ENCODE assay signal across 9 mouse cellular contexts in genomic region chr1:186183204-186183651, GRCm38 (mm10).
A peak's percentile ranks its signal among the peaks of the same experiment; 100 is the strongest.
DNase-seq lines count a peak whose midpoint lies in the region; ATAC-seq and TF ChIP-seq lines count a peak whose summit lies in the region.
"Had no signal": no experiment of that assay in that cellular context is flagged by ENCODE, and none has a peak within 500 bp of the region (broad histone marks: within the 10 kb centered on the region; RNA-seq: fewer than 3 reads in every experiment).

No protein-coding gene starts in this region.

- no peak for TF ChIP-seq EP300 in liver, embryonic 14.5 days (IDR thresholded peaks at IDR 0.05; ENCODE audit: low read depth)

- no peaks in the 10 kb centered on the region for H3K27me3 ChIP-seq in heart, embryonic 12.5 days (replicated peaks)
- H3K27me3 ChIP-seq in hindbrain, embryonic 14.5 days (ENCODE audit: control insufficient read depth, insufficient read depth, low read length) = no peaks in the 10 kb centered on the region
- H3K27me3 ChIP-seq in liver, embryonic 14.5 days (ENCODE audit: control insufficient read depth, insufficient read depth, low read length) = no peaks in the 10 kb centered on the region

- H3K36me3 ChIP-seq in heart, embryonic 12.5 days = no peaks in the 10 kb centered on the region
- H3K36me3 ChIP-seq in hindbrain, embryonic 14.5 days (replicated peaks; ENCODE audit: control insufficient read depth, insufficient read depth) = no peaks in the 10 kb centered on the region
- H3K36me3 ChIP-seq in liver, embryonic 14.5 days (replicated peaks; ENCODE audit: control insufficient read depth, insufficient read depth, low read depth) = no peaks in the 10 kb centered on the region

- no peak overlapping the region for H3K4me3 ChIP-seq in heart, embryonic 12.5 days
- H3K4me3 ChIP-seq in hindbrain, embryonic 14.5 days (replicated peaks; ENCODE audit: low read length) = no peak overlapping the region
- H3K4me3 ChIP-seq in liver, embryonic 14.5 days (ENCODE audit: insufficient read depth in 1 of 2, low read depth in 2 of 2, low read length in 2 of 2) = no peak overlapping the region

- ATAC-seq in heart, embryonic 12.5 days (ENCODE audit: insufficient number of reproducible peaks, low FRiP score) = no peak
- peak; percentile 11; the same call in 1 of the 2 replicates for ATAC-seq in hindbrain, embryonic 14.5 days (ENCODE audit: low FRiP score)
- no peak for ATAC-seq in liver, embryonic 14.5 days (ENCODE audit: insufficient read depth)
- ATAC-seq: activated CD4-positive, CD25-positive, alpha-beta regulatory T cell, adult 4 months had no signal

- DNase-seq in heart, adult 11 months = no peak
- peak; percentile 8 for DNase-seq in ES-CJ7 (ENCODE audit: low read depth, low spot score)
- no peak for DNase-seq in hindbrain, embryonic 14.5 days (ENCODE audit: low spot score)
- DNase-seq in liver, embryonic 14.5 days (ENCODE audit: low read depth in 3 of 3, low spot score in 3 of 3) = no peak
- DNase-seq in right cerebral cortex, postnatal 36 days (ENCODE audit: low spot score in 2 of 2) = no peak
- DNase-seq in adrenal gland, adult 18-20 months (ENCODE audit: low spot score in 2 of 2) = no peak
- no peak for DNase-seq in adrenal gland, adult 8-10 months

- H3K9me3 ChIP-seq in heart, embryonic 12.5 days (replicated peaks) = no peaks in the 10 kb centered on the region
- H3K9me3 ChIP-seq in hindbrain, embryonic 14.5 days (ENCODE audit: control insufficient read depth, low read length) = no peaks in the 10 kb centered on the region
- no peaks in the 10 kb centered on the region for H3K9me3 ChIP-seq in liver, embryonic 14.5 days (ENCODE audit: control insufficient read depth, low read length)

- no peak overlapping the region for H3K27ac ChIP-seq in heart, embryonic 12.5 days (ENCODE audit: poor library complexity, severe bottlenecking)
- 0 out of 2 replicates have a peak overlapping the region, but pooled peaks have one; percentile 34 for H3K27ac ChIP-seq in hindbrain, embryonic 14.5 days
- H3K27ac ChIP-seq in liver, embryonic 14.5 days = no peak overlapping the region

- peaks cover 10% of the 10 kb centered on the region for H3K4me1 ChIP-seq in heart, embryonic 12.5 days (replicated peaks)
- H3K4me1 ChIP-seq in hindbrain, embryonic 14.5 days (replicated peaks; ENCODE audit: control insufficient read depth, insufficient read depth, low read length) = peaks cover 15% of the 10 kb centered on the region
- H3K4me1 ChIP-seq in liver, embryonic 14.5 days (replicated peaks; ENCODE audit: control insufficient read depth in 2 of 2, insufficient read depth in 2 of 2, low read length in 1 of 2) = no peaks in the 10 kb centered on the region

- TF ChIP-seq CTCF in liver, embryonic 14.5 days (IDR thresholded peaks at IDR 0.05; ENCODE audit: low read depth) = no peak

- 80% methylated on average over 8 of the region's 8 CpGs for WGBS in heart, embryonic 12.5 days
- WGBS in hindbrain, embryonic 14.5 days = 65% methylated on average over 8 of the region's 8 CpGs
- 55% methylated on average over 8 of the region's 8 CpGs for WGBS in liver, embryonic 14.5 days (ENCODE audit: insufficient replicate concordance)

- 0 out of 2 replicates have a peak overlapping the region, but pooled peaks have one; percentile 9 for H3K9ac ChIP-seq in heart, embryonic 12.5 days
- H3K9ac ChIP-seq in hindbrain, embryonic 14.5 days = peak overlapping the region; percentile 47; the same call in 1 of the 2 replicates
- no peak overlapping the region for H3K9ac ChIP-seq in liver, embryonic 14.5 days (replicated peaks)

- H3K4me2 ChIP-seq in heart, embryonic 12.5 days = peak overlapping the region; percentile 22
- H3K4me2 ChIP-seq in hindbrain, embryonic 14.5 days (replicated peaks) = peak overlapping the region; percentile 45
- peak overlapping the region; percentile 28 for H3K4me2 ChIP-seq in liver, embryonic 14.5 days (ENCODE audit: low read depth)
